Comparison of ENCODE assay signal across 17 mouse cellular contexts in genomic region chr12:102725761-102726175, GRCm38 (mm10). TPM values are rescaled to one million over a fixed set of nuclear protein-coding genes. Genes with fewer than 3 reads are reported as not detected.
DNase-seq lines count a peak whose midpoint lies in the region; ATAC-seq lines count a peak whose summit lies in the region.
"Had no signal": no experiment of that assay in that cellular context is flagged by ENCODE, and none has a peak within 500 bp of the region (broad histone marks: within the 10 kb centered on the region; RNA-seq: fewer than 3 reads in every experiment).

No protein-coding gene starts in this region.

- ATAC-seq in intestine, embryonic 16.5 days, result peak; percentile 32
- no peak; the same call in 1 of the 2 replicates for ATAC-seq in intestine, embryonic 15.5 days

- H3K27me3 ChIP-seq in intestine, embryonic 16.5 days (replicated peaks; ENCODE audit: control insufficient read depth, insufficient read depth, low read length), result no peaks in the 10 kb centered on the region
- H3K27me3 ChIP-seq in intestine, embryonic 15.5 days (replicated peaks), result no peaks in the 10 kb centered on the region

- no peak overlapping the region for H3K4me2 ChIP-seq in intestine, embryonic 16.5 days (ENCODE audit: low read depth, low read length)
- H3K4me2 ChIP-seq in intestine, embryonic 15.5 days (replicated peaks), result no peak overlapping the region
- H3K4me2 ChIP-seq: liver, embryonic 15.5 days had no signal

- no peaks in the 10 kb centered on the region for H3K9me3 ChIP-seq in intestine, embryonic 16.5 days (ENCODE audit: control insufficient read depth, low read length)
- H3K9me3 ChIP-seq in intestine, embryonic 15.5 days, result no peaks in the 10 kb centered on the region
- H3K9me3 ChIP-seq: liver, embryonic 15.5 days had no signal

- H3K4me3 ChIP-seq in intestine, embryonic 16.5 days (ENCODE audit: low read length), result no peak overlapping the region
- H3K4me3 ChIP-seq in intestine, embryonic 15.5 days (replicated peaks), result no peak overlapping the region
- H3K4me3 ChIP-seq: erythroblast, embryonic 14.5 days; gastrocnemius, adult 2 months; liver, embryonic 15.5 days had no signal

- H3K9ac ChIP-seq in intestine, embryonic 16.5 days (ENCODE audit: low read depth, low read length), result no peak overlapping the region
- H3K9ac ChIP-seq in intestine, embryonic 15.5 days, result no peak overlapping the region
- H3K9ac ChIP-seq: liver, embryonic 15.5 days had no signal

- peak; percentile 74 for DNase-seq in CD4-positive helper T cell, adult 2 months (ENCODE audit: low read depth, low spot score)
- peak; percentile 67 for DNase-seq in ES-CJ7 (ENCODE audit: low read depth, low spot score)
- DNase-seq in brain, adult 2 months (ENCODE audit: low read depth, low spot score), result peak; percentile 71
- no peak for DNase-seq in ovary, postnatal 36 days (ENCODE audit: low spot score)
- no peak for DNase-seq in testis, postnatal 10 days (ENCODE audit: low spot score)
- DNase-seq: cerebellum, adult 11 months; gastrocnemius, adult 2 months; heart, postnatal 4 days; kidney, adult 2 months; left cerebral cortex, postnatal 4 days; right cerebral cortex, postnatal 25 days; thymus, postnatal 4 days had no signal

- no peaks in the 10 kb centered on the region for H3K36me3 ChIP-seq in intestine, embryonic 16.5 days (ENCODE audit: control insufficient read depth, insufficient read depth, low read length)
- no peaks in the 10 kb centered on the region for H3K36me3 ChIP-seq in intestine, embryonic 15.5 days
- H3K36me3 ChIP-seq: liver, embryonic 15.5 days had no signal

- no peak overlapping the region for H3K27ac ChIP-seq in intestine, embryonic 16.5 days (ENCODE audit: low read length)
- no peak overlapping the region for H3K27ac ChIP-seq in intestine, embryonic 15.5 days
- H3K27ac ChIP-seq: gastrocnemius, adult 2 months; liver, embryonic 15.5 days; macrophage had no signal

- 60% methylated on average over 7 of the region's 7 CpGs for WGBS in intestine, embryonic 16.5 days
- 55% methylated on average over 7 of the region's 7 CpGs for WGBS in intestine, embryonic 15.5 days

- H3K4me1 ChIP-seq in intestine, embryonic 16.5 days (ENCODE audit: control insufficient read depth, insufficient read depth, low read length), result peaks cover 17% of the 10 kb centered on the region
- peaks cover 20% of the 10 kb centered on the region for H3K4me1 ChIP-seq in intestine, embryonic 15.5 days (replicated peaks)

RNA-seq across cellular contexts. Expression of gene Moap1, which starts 17.7 kb away (rescaled TPM):
- 19.3 and 20.2 TPM in 2 replicates for polyA plus RNA-seq in intestine, embryonic 16.5 days (2015; fragmentation: Nextera tagmentation; extraction: Ambion mirVana)
- polyA plus RNA-seq in intestine, embryonic 15.5 days (2015; fragmentation: Nextera tagmentation; extraction: Ambion mirVana), result 20.5 and 23.1 TPM in 2 replicates
- polyA plus RNA-seq: erythroblast, embryonic 14.5 days had no signal

RNA-seq across cellular contexts. Expression of gene Tmem251, which starts 17.8 kb away (rescaled TPM):
- 16.9 and 17.2 TPM in 2 replicates for polyA plus RNA-seq in intestine, embryonic 16.5 days (2015; fragmentation: Nextera tagmentation; extraction: Ambion mirVana)
- 15.3 and 16.3 TPM in 2 replicates for polyA plus RNA-seq in intestine, embryonic 15.5 days (2015; fragmentation: Nextera tagmentation; extraction: Ambion mirVana)

RNA-seq across cellular contexts. Expression of gene Itpk1, which starts 21.0 kb away (rescaled TPM):
- 51.4 and 57.1 TPM in 2 replicates for polyA plus RNA-seq in intestine, embryonic 16.5 days (2015; fragmentation: Nextera tagmentation; extraction: Ambion mirVana)
- 39.1 and 40.1 TPM in 2 replicates for polyA plus RNA-seq in intestine, embryonic 15.5 days (2015; fragmentation: Nextera tagmentation; extraction: Ambion mirVana)

RNA-seq across cellular contexts. Expression of gene Gm28051, which starts 31.8 kb away (rescaled TPM):
- polyA plus RNA-seq in intestine, embryonic 16.5 days (2015; fragmentation: Nextera tagmentation; extraction: Ambion mirVana), result not detected in 2 replicates
- not detected in 2 replicates for polyA plus RNA-seq in intestine, embryonic 15.5 days (2015; fragmentation: Nextera tagmentation; extraction: Ambion mirVana)
- polyA plus RNA-seq: erythroblast, embryonic 14.5 days; kidney, adult 2 months; liver, embryonic 15.5 days; macrophage had no signal

RNA-seq across cellular contexts. Expression of gene Gon7, which starts 31.8 kb away (rescaled TPM):
- polyA plus RNA-seq in intestine, embryonic 16.5 days (2015; fragmentation: Nextera tagmentation; extraction: Ambion mirVana), result 26.7 and 30.0 TPM in 2 replicates
- polyA plus RNA-seq in intestine, embryonic 15.5 days (2015; fragmentation: Nextera tagmentation; extraction: Ambion mirVana), result 30.8 and 31.2 TPM in 2 replicates

Comparison
In these comparisons a context has a peak if more than half of its experiments do, and no peak if none do; other contexts are left out.
1. DNase-seq: peak in CD4-positive helper T cell, adult 2 months (single experiment), ES-CJ7 (single experiment) and brain, adult 2 months (single experiment); none in ovary, postnatal 36 days (single experiment) and testis, postnatal 10 days (single experiment).